Mouse (Mus musculus): Measurements from ENCODE around the gene Klf6. TPM values are rescaled to one million over a fixed set of nuclear protein-coding genes. Genes with fewer than 3 reads are reported as not detected.

Klf6 gene
- total and polyA plus RNA-seq, 2 experiments from 2014 or later = 87.1 to 146 TPM

DNA sequence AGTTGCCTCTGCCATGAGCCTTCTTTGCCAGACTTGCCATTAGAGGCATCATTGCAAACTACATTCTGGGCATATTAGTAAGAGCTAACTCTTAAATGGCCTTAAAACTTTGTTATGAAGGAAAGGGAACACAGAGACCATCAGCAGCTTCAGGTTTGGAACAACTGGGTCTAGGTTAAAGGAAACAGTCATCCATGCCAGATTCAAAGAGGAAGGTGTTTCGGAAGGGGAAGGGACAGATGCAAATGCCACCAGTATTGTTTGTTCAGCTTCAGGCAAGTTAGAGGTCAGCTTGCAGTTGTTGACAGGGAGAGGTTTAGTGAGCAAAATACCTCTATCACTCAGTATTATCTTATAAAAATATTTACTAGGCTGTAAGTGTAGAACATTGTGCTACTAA is 37.7 kb downstream of the Klf6 start:
- 93% methylated on average over 1 of the region's 1 CpGs for WGBS
- ATAC-seq = no peak

DNA sequence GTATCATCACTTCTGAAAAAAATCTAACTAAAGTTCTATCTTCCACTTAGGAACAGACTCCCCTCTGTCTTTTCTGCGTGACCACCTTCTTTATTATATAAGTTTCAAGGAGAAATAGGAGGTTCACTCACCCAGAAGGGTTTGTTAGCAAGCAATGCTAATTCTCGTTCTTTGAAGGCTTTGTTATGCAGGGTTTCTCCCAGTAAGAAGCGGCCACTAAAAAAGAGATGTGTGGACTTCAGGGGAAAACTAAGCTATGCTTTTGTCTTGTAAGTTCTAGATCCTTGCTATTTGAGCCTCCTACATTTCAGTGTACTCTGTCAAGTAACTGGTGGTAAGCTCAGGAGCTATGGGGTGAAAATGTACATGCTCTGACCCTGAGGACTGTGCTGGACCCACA is 38.4 kb downstream of the Klf6 start:
- ATAC-seq (no peak), DNase-seq (no peak)
- Histone ChIP-seq H3K27ac (ENCODE audit: low read depth, low read length) (no peak overlapping the region), H3K4me1 (ENCODE audit: insufficient read depth) (no peaks in the 10 kb centered on the region), H3K4me2 (ENCODE audit: low read depth) (no peak overlapping the region), H3K36me3 (ENCODE audit: insufficient read depth) (no peaks in the 10 kb centered on the region), H3K27me3 (ENCODE audit: insufficient read depth, low read length) (no peaks in the 10 kb centered on the region), H3K4me3 (ENCODE audit: low read depth, low read length) (no peak overlapping the region), H3K9me3 (ENCODE audit: low read length) (no peaks in the 10 kb centered on the region), H3K9ac (no peak overlapping the region)
- 24% methylated on average over 3 of the region's 3 CpGs for WGBS
- no peak for TF ChIP-seq CTCF (IDR thresholded peaks at IDR 0.05; ENCODE audit: low read depth)

More for the DNA sequence above, 37.7 kb downstream of the Klf6 start:
- Histone ChIP-seq H3K27me3 (ENCODE audit: insufficient read depth, low read length) (no peaks in the 10 kb centered on the region), H3K36me3 (ENCODE audit: insufficient read depth) (no peaks in the 10 kb centered on the region), H3K4me3 (ENCODE audit: low read depth, low read length) (no peak overlapping the region), H3K4me1 (ENCODE audit: insufficient read depth) (no peaks in the 10 kb centered on the region), H3K9me3 (ENCODE audit: low read length) (no peaks in the 10 kb centered on the region), H3K27ac (ENCODE audit: low read depth, low read length) (no peak overlapping the region), H3K4me2 (ENCODE audit: low read depth) (no peak overlapping the region), H3K9ac (no peak overlapping the region)
- DNase-seq = no peak
- no peak for TF ChIP-seq CTCF (IDR thresholded peaks at IDR 0.05; ENCODE audit: low read depth)

DNA sequence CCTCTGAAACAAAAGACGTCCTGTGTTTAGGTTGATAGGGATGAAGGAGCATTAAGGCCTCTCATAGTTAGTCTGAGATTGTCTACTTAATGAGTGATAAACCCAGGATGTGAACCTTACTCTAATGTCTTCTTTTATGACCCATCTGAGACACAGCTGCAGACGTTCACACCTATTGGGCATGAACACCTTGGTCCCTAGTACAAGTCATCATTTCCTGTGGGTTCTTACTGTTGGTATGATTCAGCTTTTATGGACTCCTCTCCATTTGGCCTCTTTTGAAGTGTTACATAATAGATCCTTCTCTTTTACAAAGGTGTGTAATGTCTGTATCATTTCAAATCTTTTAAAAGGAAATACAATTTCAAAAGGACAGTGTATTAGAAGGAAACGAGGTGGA is 51.9 kb downstream of the Klf6 start:
- TF ChIP-seq CTCF (IDR thresholded peaks at IDR 0.05; ENCODE audit: low read depth) = no peak
- ATAC-seq (no peak), DNase-seq (no peak)
- 76% methylated on average over 3 of the region's 3 CpGs for WGBS
- Histone ChIP-seq H3K9ac (no peak overlapping the region), H3K36me3 (ENCODE audit: insufficient read depth) (no peaks in the 10 kb centered on the region), H3K4me3 (ENCODE audit: low read depth, low read length) (no peak overlapping the region), H3K4me2 (ENCODE audit: low read depth) (no peak overlapping the region), H3K27me3 (ENCODE audit: insufficient read depth, low read length) (no peaks in the 10 kb centered on the region), H3K27ac (ENCODE audit: low read depth, low read length) (no peak overlapping the region), H3K4me1 (ENCODE audit: insufficient read depth) (no peaks in the 10 kb centered on the region), H3K9me3 (ENCODE audit: low read length) (no peaks in the 10 kb centered on the region)

DNA sequence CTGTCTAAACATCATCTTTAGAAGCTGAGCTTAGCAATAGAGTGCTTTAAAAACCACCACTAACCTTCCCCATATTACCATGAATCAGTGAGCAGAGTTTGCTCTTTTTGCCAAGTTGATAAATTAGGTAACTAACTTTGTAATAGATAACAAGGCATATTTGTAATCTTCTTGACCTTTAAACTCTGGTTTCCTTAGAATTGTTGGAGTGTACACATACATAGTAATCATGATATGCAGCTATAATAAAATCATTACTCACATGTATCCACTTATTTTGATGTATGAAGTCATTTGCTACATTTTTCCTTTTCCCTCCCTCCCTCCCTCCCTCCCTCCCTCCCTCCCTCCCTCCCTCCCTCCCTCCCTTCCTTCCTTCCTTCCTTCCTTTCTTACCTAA is 56.1 kb downstream of the Klf6 start:
- H3K9ac ChIP-seq = no peak overlapping the region
- H3K27ac ChIP-seq (ENCODE audit: low read depth, low read length) = no peak overlapping the region
- no peak overlapping the region for H3K4me3 ChIP-seq (ENCODE audit: low read depth, low read length)
- no peaks in the 10 kb centered on the region for H3K4me1 ChIP-seq (ENCODE audit: insufficient read depth)
- DNase-seq (no peak), ATAC-seq (no peak)
- H3K9me3 ChIP-seq (ENCODE audit: low read length) = no peaks in the 10 kb centered on the region
- no peak overlapping the region for H3K4me2 ChIP-seq (ENCODE audit: low read depth)
- no peaks in the 10 kb centered on the region for H3K27me3 ChIP-seq (ENCODE audit: insufficient read depth, low read length)
- no peaks in the 10 kb centered on the region for H3K36me3 ChIP-seq (ENCODE audit: insufficient read depth)
- no peak for TF ChIP-seq CTCF (IDR thresholded peaks at IDR 0.05; ENCODE audit: low read depth)

DNA sequence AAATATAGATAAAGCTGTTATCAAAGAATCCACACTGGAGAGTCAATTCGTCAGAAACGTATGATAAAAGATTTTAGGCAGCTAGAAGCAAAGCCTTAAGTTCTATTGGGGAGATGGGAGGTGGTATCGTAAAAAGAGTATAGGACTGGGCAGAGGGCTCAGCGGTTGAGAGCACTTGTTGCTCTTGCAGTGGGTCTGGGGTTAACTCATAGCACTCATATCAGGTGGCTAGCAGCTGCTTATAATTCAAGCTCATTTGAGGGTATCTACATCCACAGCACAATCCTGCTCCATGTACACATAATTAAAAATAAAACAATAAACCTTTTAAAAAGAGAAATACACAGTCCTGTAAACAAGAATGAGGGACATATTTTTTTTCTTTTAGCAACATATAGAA is 58.7 kb downstream of the Klf6 start:
- H3K4me2 ChIP-seq (ENCODE audit: low read depth) = no peak overlapping the region
- no peak overlapping the region for H3K9ac ChIP-seq
- no peak overlapping the region for H3K4me3 ChIP-seq (ENCODE audit: low read depth, low read length)
- no peak for TF ChIP-seq CTCF (IDR thresholded peaks at IDR 0.05; ENCODE audit: low read depth)
- H3K36me3 ChIP-seq (ENCODE audit: insufficient read depth) = no peaks in the 10 kb centered on the region
- WGBS = 88% methylated on average over 4 of the region's 4 CpGs
- no peaks in the 10 kb centered on the region for H3K27me3 ChIP-seq (ENCODE audit: insufficient read depth, low read length)
- no peak for DNase-seq
- H3K9me3 ChIP-seq (ENCODE audit: low read length) = no peaks in the 10 kb centered on the region
- no peak for ATAC-seq
- no peaks in the 10 kb centered on the region for H3K4me1 ChIP-seq (ENCODE audit: insufficient read depth)
- no peak overlapping the region for H3K27ac ChIP-seq (ENCODE audit: low read depth, low read length)

Small RNA genes within 50 kb of the gene (microRNA-seq; reads per million reads assigned to microRNA genes)
- 0 reads per million in 2 experiments for gene Gm26043
